Mouse (Mus musculus): ENCODE results near the gene Krt87.

Gene Krt87

GRCm38 (mm10) chr15:101438555-101438954, at the start of gene Krt87:
TSS of gene Krt87 (minus strand) at chr15:101438804.
- WGBS, result 6% methylated on average over 34 of the region's 34 CpGs

GRCm38 (mm10) chr15:101485911-101486635, 47.5 kb upstream of the Krt87 start:
- 53% methylated on average over 11 of the region's 11 CpGs for WGBS

- WGBS, result 96% methylated on average over 1 of the region's 1 CpGs
Measured at GRCm38 (mm10) chr15:101484939-101485338, 46.3 kb upstream of the Krt87 start.

- 80% methylated on average over 1 of the region's 1 CpGs for WGBS
Measured at GRCm38 (mm10) chr15:101483646-101484045, 45.0 kb upstream of the Krt87 start.

- WGBS, result 69% methylated on average over 4 of the region's 4 CpGs
Measured at GRCm38 (mm10) chr15:101482056-101482455, 43.5 kb upstream of the Krt87 start.

- WGBS, result 40% methylated on average over 11 of the region's 11 CpGs
Measured at GRCm38 (mm10) chr15:101479666-101480060, 41.1 kb upstream of the Krt87 start.

- 8% methylated on average over 31 of the region's 31 CpGs for WGBS
Measured at GRCm38 (mm10) chr15:101479007-101479665, 40.5 kb upstream of the Krt87 start.

GRCm38 (mm10) chr15:101472952-101473528, 34.4 kb upstream of the Krt87 start, which contains the start of gene Krt86:
TSS of gene Krt86 (plus strand) at chr15:101473478.
- WGBS, result 59% methylated on average over 10 of the region's 10 CpGs

GRCm38 (mm10) chr15:101469093-101469492, 30.5 kb upstream of the Krt87 start:
- WGBS, result 88% methylated on average over 4 of the region's 4 CpGs

GRCm38 (mm10) chr15:101463651-101464050, 25.0 kb upstream of the Krt87 start, which contains the start of gene Krt81:
TSS of gene Krt81 (minus strand) at chr15:101463751.
- WGBS, result 88% methylated on average over 13 of the region's 13 CpGs

GRCm38 (mm10) chr15:101459283-101459682, 20.7 kb upstream of the Krt87 start:
- WGBS, result 85% methylated on average over 14 of the region's 14 CpGs

- WGBS, result 60% methylated on average over 16 of the region's 16 CpGs
Measured at GRCm38 (mm10) chr15:101458361-101458930, 19.8 kb upstream of the Krt87 start.

GRCm38 (mm10) chr15:101455891-101456290, 17.3 kb upstream of the Krt87 start:
- 93% methylated on average over 6 of the region's 6 CpGs for WGBS

- WGBS, result 87% methylated on average over 2 of the region's 2 CpGs
Measured at GRCm38 (mm10) chr15:101455292-101455691, 16.7 kb upstream of the Krt87 start.

GRCm38 (mm10) chr15:101454774-101455173, 16.2 kb upstream of the Krt87 start:
- WGBS, result 89% methylated on average over 8 of the region's 8 CpGs

- WGBS, result 7% methylated on average over 13 of the region's 13 CpGs
Measured at GRCm38 (mm10) chr15:101453093-101453736, 14.6 kb upstream of the Krt87 start.

- 78% methylated on average over 2 of the region's 2 CpGs for WGBS
Measured at GRCm38 (mm10) chr15:101447444-101447843, 8.8 kb upstream of the Krt87 start, which contains the start of gene Krt88. TSS of gene Krt88 (plus strand) at chr15:101447744.

- WGBS, result 47% methylated on average over 11 of the region's 11 CpGs
Measured at GRCm38 (mm10) chr15:101446572-101446971, 8.0 kb upstream of the Krt87 start.

GRCm38 (mm10) chr15:101440837-101441236, 2.2 kb upstream of the Krt87 start:
- 59% methylated on average over 4 of the region's 4 CpGs for WGBS

GRCm38 (mm10) chr15:101436611-101437010, 2.0 kb downstream of the Krt87 start:
- 92% methylated on average over 7 of the region's 7 CpGs for WGBS

GRCm38 (mm10) chr15:101424914-101425313, 13.7 kb downstream of the Krt87 start:
- 46% methylated on average over 5 of the region's 5 CpGs for WGBS

- 58% methylated on average over 6 of the region's 6 CpGs for WGBS
Measured at GRCm38 (mm10) chr15:101420903-101421302, 17.7 kb downstream of the Krt87 start.
